Mouse (Mus musculus): ENCODE results near the gene Tmem44.

GRCm38 (mm10) chr16:30530815-30531214 lies 19.8 kb downstream of the Tmem44 start:
- TF ChIP-seq GATA1 (IDR thresholded peaks at IDR 0.05; ENCODE audit: low read length) (no peak), TAL1 (IDR thresholded peaks at IDR 0.05; ENCODE audit: low read length) (no peak)
